Mouse (Mus musculus): ENCODE measurements around the gene Tgfbr1. TPM values are rescaled to one million over a fixed set of nuclear protein-coding genes. Genes with fewer than 3 reads are reported as not detected.

The Tgfbr1 gene
- polyA plus RNA-seq, 1 experiment = 17.8 TPM

- no peak for DNase-seq
- Histone ChIP-seq H3K27me3 (ENCODE audit: control insufficient read depth, insufficient read depth, low read length) (no peaks in the 10 kb centered on the region), H3K27ac (ENCODE audit: control insufficient read depth, insufficient read depth, low read length) (no peak overlapping the region), H3K4me1 (replicated peaks; ENCODE audit: control insufficient read depth, insufficient read depth, low read length) (no peaks in the 10 kb centered on the region), H3K36me3 (ENCODE audit: control insufficient read depth, insufficient read depth, low read length) (peaks cover 43% of the 10 kb centered on the region), H3K4me3 (ENCODE audit: control insufficient read depth, insufficient read depth, low read length) (no peak overlapping the region)
- 96% methylated on average over 7 of the region's 7 CpGs for WGBS
- TF ChIP-seq POLR2A (IDR thresholded peaks at IDR 0.05; ENCODE audit: control insufficient read depth, extremely low read depth, insufficient read depth, low read length, poor library complexity) (no peak), CTCF (IDR thresholded peaks at IDR 0.05; ENCODE audit: borderline replicate concordance, control insufficient read depth, extremely low read depth, insufficient read depth, low read length, poor library complexity) (no peak)
Measured at GRCm38 (mm10) chr4:47396251-47396650, 43.2 kb downstream of the Tgfbr1 start.

- H3K36me3 ChIP-seq (ENCODE audit: control insufficient read depth, insufficient read depth, low read length) = peaks cover 55% of the 10 kb centered on the region
- TF ChIP-seq POLR2A (IDR thresholded peaks at IDR 0.05; ENCODE audit: control insufficient read depth, extremely low read depth, insufficient read depth, low read length, poor library complexity) = no peak
- TF ChIP-seq CTCF (IDR thresholded peaks at IDR 0.05; ENCODE audit: borderline replicate concordance, control insufficient read depth, extremely low read depth, insufficient read depth, low read length, poor library complexity) = no peak
- H3K4me3 ChIP-seq (ENCODE audit: control insufficient read depth, insufficient read depth, low read length) = no peak overlapping the region
- no peaks in the 10 kb centered on the region for H3K4me1 ChIP-seq (replicated peaks; ENCODE audit: control insufficient read depth, insufficient read depth, low read length)
- no peaks in the 10 kb centered on the region for H3K27me3 ChIP-seq (ENCODE audit: control insufficient read depth, insufficient read depth, low read length)
- H3K27ac ChIP-seq (ENCODE audit: control insufficient read depth, insufficient read depth, low read length) = no peak overlapping the region
- no peak for DNase-seq
- 78% methylated on average over 6 of the region's 6 CpGs for WGBS
Measured at GRCm38 (mm10) chr4:47397951-47398687, 45.1 kb downstream of the Tgfbr1 start.

GRCm38 (mm10) chr4:47399824-47400223, 46.8 kb downstream of the Tgfbr1 start:
- DNase-seq = peak; percentile 24
- H3K36me3 ChIP-seq (ENCODE audit: control insufficient read depth, insufficient read depth, low read length) = peaks cover 65% of the 10 kb centered on the region

GRCm38 (mm10) chr4:47400314-47400713, 47.3 kb downstream of the Tgfbr1 start:
- no peaks in the 10 kb centered on the region for H3K27me3 ChIP-seq (ENCODE audit: control insufficient read depth, insufficient read depth, low read length)
- peaks cover 65% of the 10 kb centered on the region for H3K36me3 ChIP-seq (ENCODE audit: control insufficient read depth, insufficient read depth, low read length)
- no peak overlapping the region for H3K4me3 ChIP-seq (ENCODE audit: control insufficient read depth, insufficient read depth, low read length)
- no peak overlapping the region for H3K27ac ChIP-seq (ENCODE audit: control insufficient read depth, insufficient read depth, low read length)
- TF ChIP-seq CTCF (IDR thresholded peaks at IDR 0.05; ENCODE audit: borderline replicate concordance, control insufficient read depth, extremely low read depth, insufficient read depth, low read length, poor library complexity) (no peak), POLR2A (IDR thresholded peaks at IDR 0.05; ENCODE audit: control insufficient read depth, extremely low read depth, insufficient read depth, low read length, poor library complexity) (no peak)
- no peaks in the 10 kb centered on the region for H3K4me1 ChIP-seq (replicated peaks; ENCODE audit: control insufficient read depth, insufficient read depth, low read length)
- DNase-seq = no peak
- WGBS = 54% methylated on average over 4 of the region's 4 CpGs

More at GRCm38 (mm10) chr4:47399824-47400223, 46.8 kb downstream of the Tgfbr1 start:
- TF ChIP-seq CTCF (IDR thresholded peaks at IDR 0.05; ENCODE audit: borderline replicate concordance, control insufficient read depth, extremely low read depth, insufficient read depth, low read length, poor library complexity) (no peak), POLR2A (IDR thresholded peaks at IDR 0.05; ENCODE audit: control insufficient read depth, extremely low read depth, insufficient read depth, low read length, poor library complexity) (no peak)
- no peak overlapping the region for H3K4me3 ChIP-seq (ENCODE audit: control insufficient read depth, insufficient read depth, low read length)
- H3K4me1 ChIP-seq (replicated peaks; ENCODE audit: control insufficient read depth, insufficient read depth, low read length) = no peaks in the 10 kb centered on the region
- H3K27ac ChIP-seq (ENCODE audit: control insufficient read depth, insufficient read depth, low read length) = no peak overlapping the region
- no peaks in the 10 kb centered on the region for H3K27me3 ChIP-seq (ENCODE audit: control insufficient read depth, insufficient read depth, low read length)

- H3K27ac ChIP-seq (ENCODE audit: control insufficient read depth, insufficient read depth, low read length) = no peak overlapping the region
- no peaks in the 10 kb centered on the region for H3K27me3 ChIP-seq (ENCODE audit: control insufficient read depth, insufficient read depth, low read length)
- DNase-seq = no peak
- peaks cover 71% of the 10 kb centered on the region for H3K36me3 ChIP-seq (ENCODE audit: control insufficient read depth, insufficient read depth, low read length)
- no peak overlapping the region for H3K4me3 ChIP-seq (ENCODE audit: control insufficient read depth, insufficient read depth, low read length)
- H3K4me1 ChIP-seq (replicated peaks; ENCODE audit: control insufficient read depth, insufficient read depth, low read length) = no peaks in the 10 kb centered on the region
- no peak for TF ChIP-seq CTCF (IDR thresholded peaks at IDR 0.05; ENCODE audit: borderline replicate concordance, control insufficient read depth, extremely low read depth, insufficient read depth, low read length, poor library complexity)
- TF ChIP-seq POLR2A (IDR thresholded peaks at IDR 0.05; ENCODE audit: control insufficient read depth, extremely low read depth, insufficient read depth, low read length, poor library complexity) = no peak
Measured at GRCm38 (mm10) chr4:47402200-47402599, 49.2 kb downstream of the Tgfbr1 start.

- no peaks in the 10 kb centered on the region for H3K4me1 ChIP-seq (replicated peaks; ENCODE audit: control insufficient read depth, insufficient read depth, low read length)
- WGBS = 97% methylated on average over 2 of the region's 2 CpGs
- no peak overlapping the region for H3K27ac ChIP-seq (ENCODE audit: control insufficient read depth, insufficient read depth, low read length)
- no peak for TF ChIP-seq CTCF (IDR thresholded peaks at IDR 0.05; ENCODE audit: borderline replicate concordance, control insufficient read depth, extremely low read depth, insufficient read depth, low read length, poor library complexity)
- no peak for TF ChIP-seq POLR2A (IDR thresholded peaks at IDR 0.05; ENCODE audit: control insufficient read depth, extremely low read depth, insufficient read depth, low read length, poor library complexity)
- no peak overlapping the region for H3K4me3 ChIP-seq (ENCODE audit: control insufficient read depth, insufficient read depth, low read length)
- peaks cover 75% of the 10 kb centered on the region for H3K36me3 ChIP-seq (ENCODE audit: control insufficient read depth, insufficient read depth, low read length)
- no peak for DNase-seq
- H3K27me3 ChIP-seq (ENCODE audit: control insufficient read depth, insufficient read depth, low read length) = no peaks in the 10 kb centered on the region
Measured at GRCm38 (mm10) chr4:47404536-47404935, 51.5 kb downstream of the Tgfbr1 start.

All from thymus, adult 2 months (tissue).